Comparison of ENCODE assay signal across 17 mouse cellular contexts in genomic region chr14:32909112-32909511, GRCm38 (mm10). TPM values are rescaled to one million over a fixed set of nuclear protein-coding genes. Genes with fewer than 3 reads are reported as not detected.
"Had no signal": no experiment of that assay in that cellular context is flagged by ENCODE, and none has a peak within 500 bp of the region (broad histone marks: within the 10 kb centered on the region; RNA-seq: fewer than 3 reads in every experiment).

No protein-coding gene starts in this region.

- H3K27me3 ChIP-seq: intestine, embryonic 15.5 days; liver, embryonic 13.5 days; lung, embryonic 15.5 days; neural tube, embryonic 12.5 days; neural tube, embryonic 15.5 days had no signal

- H3K9me3 ChIP-seq: intestine, embryonic 15.5 days; liver, embryonic 13.5 days; lung, embryonic 15.5 days; neural tube, embryonic 12.5 days; neural tube, embryonic 15.5 days had no signal

- H3K4me3 ChIP-seq: intestine, embryonic 15.5 days; liver, embryonic 13.5 days; lung, embryonic 15.5 days; neural tube, embryonic 12.5 days; neural tube, embryonic 15.5 days had no signal

- ATAC-seq: intestine, embryonic 15.5 days had no signal

- H3K4me2 ChIP-seq: intestine, embryonic 15.5 days; liver, embryonic 13.5 days; lung, embryonic 15.5 days; midbrain, embryonic 11.5 days; neural tube, embryonic 12.5 days; neural tube, embryonic 15.5 days had no signal

- H3K9ac ChIP-seq: intestine, embryonic 15.5 days; liver, embryonic 13.5 days; lung, embryonic 15.5 days; neural tube, embryonic 12.5 days; neural tube, embryonic 15.5 days had no signal

- DNase-seq: kidney, adult 18-20 months; kidney, adult 9 months; kidney, postnatal 14 days; kidney, postnatal 4 days; liver, embryonic 13.5 days; lung, postnatal 10 days; lung, postnatal 36 days; midbrain, embryonic 14.5 days; right cerebral cortex, postnatal 25 days; thymus, postnatal 25 days had no signal

- H3K36me3 ChIP-seq: intestine, embryonic 15.5 days; liver, embryonic 13.5 days; lung, embryonic 15.5 days; neural tube, embryonic 12.5 days; neural tube, embryonic 15.5 days had no signal

- H3K27ac ChIP-seq: intestine, embryonic 15.5 days; liver, embryonic 13.5 days; lung, embryonic 15.5 days; neural tube, embryonic 12.5 days; neural tube, embryonic 15.5 days; stomach, postnatal 0 days had no signal

- H3K4me1 ChIP-seq: intestine, embryonic 15.5 days; liver, embryonic 13.5 days; neural tube, embryonic 12.5 days had no signal

RNA-seq across cellular contexts. Expression of gene Vstm4, which starts 52.6 kb away (rescaled TPM):
- total RNA-seq: megakaryocyte-erythroid progenitor cell, adult 5-6 weeks had no signal
